Mouse (Mus musculus) hindlimb bud, embryonic 11.5 days (tissue): ENCODE data around the gene Kcnh1.

Experiments
- DNase-seq: peaks from one replicate; pipeline ENCODE4 v3.0.0-alpha.2; 2012; ENCODE audit warnings: low read depth, low spot score; ENCODE audit errors: extremely low spot score

Kcnh1 gene

GRCm38 (mm10) chr1:192190508-192191321 is at the start of gene Kcnh1:
Kcnh1 (plus strand) TSS chr1:192190774.
- no peak for DNase-seq

GRCm38 (mm10) chr1:192151179-192151578 is 39.4 kb upstream of the Kcnh1 start:
- DNase-seq, result no peak

GRCm38 (mm10) chr1:192171477-192171876 is 19.1 kb upstream of the Kcnh1 start:
- DNase-seq, result no peak

- no peak for DNase-seq
These were observed 10.7 kb upstream of the Kcnh1 start for GRCm38 (mm10) chr1:192179877-192180276.

GRCm38 (mm10) chr1:192181696-192182257 is 8.8 kb upstream of the Kcnh1 start:
- no peak for DNase-seq

- no peak for DNase-seq
These were observed 1.5 kb upstream of the Kcnh1 start for GRCm38 (mm10) chr1:192189056-192189455.

GRCm38 (mm10) chr1:192189771-192190170 is 803 bp upstream of the Kcnh1 start:
- DNase-seq, result no peak

- no peak for DNase-seq
These were observed 707 bp downstream of the Kcnh1 start for GRCm38 (mm10) chr1:192191322-192191639.

- DNase-seq, result no peak
These were observed 1.3 kb downstream of the Kcnh1 start for GRCm38 (mm10) chr1:192191859-192192258.

- DNase-seq, result no peak
These were observed 2.1 kb downstream of the Kcnh1 start for GRCm38 (mm10) chr1:192192710-192193109.

GRCm38 (mm10) chr1:192193656-192194055 is 3.1 kb downstream of the Kcnh1 start:
- no peak for DNase-seq

- DNase-seq, result no peak
These were observed 6.9 kb downstream of the Kcnh1 start for GRCm38 (mm10) chr1:192197495-192197894.

- no peak for DNase-seq
These were observed 12.4 kb downstream of the Kcnh1 start for GRCm38 (mm10) chr1:192202936-192203335.

- DNase-seq, result no peak
These were observed 17.4 kb downstream of the Kcnh1 start for GRCm38 (mm10) chr1:192207956-192208355.

- no peak for DNase-seq
These were observed 21.9 kb downstream of the Kcnh1 start for GRCm38 (mm10) chr1:192212448-192212847.

- DNase-seq, result no peak
These were observed 24.1 kb downstream of the Kcnh1 start for GRCm38 (mm10) chr1:192214666-192215065.

- no peak for DNase-seq
These were observed 29.6 kb downstream of the Kcnh1 start for GRCm38 (mm10) chr1:192220156-192220555.

- DNase-seq, result no peak
These were observed 33.6 kb downstream of the Kcnh1 start for GRCm38 (mm10) chr1:192224161-192224560.

- no peak for DNase-seq
These were observed 42.1 kb downstream of the Kcnh1 start for GRCm38 (mm10) chr1:192232696-192233095.

GRCm38 (mm10) chr1:192246836-192247235 is 56.3 kb downstream of the Kcnh1 start:
- no peak for DNase-seq

- DNase-seq, result no peak
These were observed 68.6 kb downstream of the Kcnh1 start for GRCm38 (mm10) chr1:192259146-192259545.

GRCm38 (mm10) chr1:192259616-192260015 is 69.0 kb downstream of the Kcnh1 start:
- DNase-seq, result no peak

- no peak for DNase-seq
These were observed 75.1 kb downstream of the Kcnh1 start for GRCm38 (mm10) chr1:192265704-192266103.
